Mouse (Mus musculus): Measurements from ENCODE around the gene Fam166a.

Fam166a gene

DNA sequence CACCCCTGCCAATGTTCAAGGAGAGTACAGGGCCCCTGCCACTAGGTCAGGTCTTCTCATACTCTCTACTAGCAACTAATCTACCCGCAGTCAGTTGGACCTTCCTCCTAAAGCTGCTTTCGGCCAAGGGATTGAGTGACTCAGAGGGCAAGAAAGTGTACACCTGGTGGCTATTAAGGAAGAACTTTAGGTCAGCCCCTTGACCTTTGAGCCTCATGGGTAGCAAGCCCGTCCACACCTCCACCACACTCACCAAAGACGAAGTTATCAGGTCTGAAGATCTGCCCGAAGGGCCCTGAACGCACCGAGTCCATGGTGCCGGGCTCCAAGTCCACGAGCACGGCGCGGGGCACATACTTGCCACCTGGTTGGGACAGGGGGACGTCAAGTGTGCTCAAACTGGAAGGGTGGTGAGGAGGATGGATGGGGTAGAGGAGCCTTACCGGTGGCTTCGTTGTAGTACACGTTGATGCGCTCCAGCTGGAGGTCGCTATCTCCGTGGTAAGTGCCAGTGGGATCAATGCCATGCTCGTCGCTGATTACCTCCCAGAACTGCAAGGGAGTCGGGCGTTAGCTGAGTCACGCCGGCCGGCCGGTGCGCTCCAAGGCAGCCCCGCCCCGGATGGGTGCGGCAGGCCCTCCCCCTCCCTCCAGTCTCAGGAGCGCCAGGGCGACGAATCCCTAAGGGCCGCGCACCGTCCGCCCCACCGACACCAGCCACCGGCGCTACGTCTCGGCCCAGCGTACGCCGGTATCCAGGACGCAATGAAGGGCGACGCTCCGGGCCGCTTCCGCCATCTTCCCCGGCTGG lies 5.3 kb downstream of the Fam166a start:
- peak; percentile 87 for DNase-seq (ENCODE audit: low spot score)

DNA sequence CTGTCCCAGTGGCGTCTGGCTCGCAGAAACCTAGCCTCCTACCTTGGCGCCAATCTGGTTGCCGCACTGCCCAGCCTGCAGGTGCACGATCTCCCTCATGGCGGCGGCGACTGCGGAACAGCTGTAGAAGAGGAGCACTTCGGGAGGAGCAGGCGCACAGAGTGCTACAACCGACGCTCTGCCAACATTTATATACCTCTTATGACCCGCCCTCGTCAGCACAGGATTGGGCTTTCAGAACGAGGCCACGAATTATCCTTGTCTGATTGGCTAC lies 5.9 kb downstream of the Fam166a start, which contains the start of gene Tubb4b:
Gene Tubb4b (minus strand): TSS at position 211 of the 274 bp plus-strand sequence.
- no peak for DNase-seq (ENCODE audit: low spot score)

GRCm38 (mm10) chr2:25224766-25225752 lies 6.5 kb downstream of the Fam166a start:
- DNase-seq (ENCODE audit: low spot score) = peak; percentile 100

DNA sequence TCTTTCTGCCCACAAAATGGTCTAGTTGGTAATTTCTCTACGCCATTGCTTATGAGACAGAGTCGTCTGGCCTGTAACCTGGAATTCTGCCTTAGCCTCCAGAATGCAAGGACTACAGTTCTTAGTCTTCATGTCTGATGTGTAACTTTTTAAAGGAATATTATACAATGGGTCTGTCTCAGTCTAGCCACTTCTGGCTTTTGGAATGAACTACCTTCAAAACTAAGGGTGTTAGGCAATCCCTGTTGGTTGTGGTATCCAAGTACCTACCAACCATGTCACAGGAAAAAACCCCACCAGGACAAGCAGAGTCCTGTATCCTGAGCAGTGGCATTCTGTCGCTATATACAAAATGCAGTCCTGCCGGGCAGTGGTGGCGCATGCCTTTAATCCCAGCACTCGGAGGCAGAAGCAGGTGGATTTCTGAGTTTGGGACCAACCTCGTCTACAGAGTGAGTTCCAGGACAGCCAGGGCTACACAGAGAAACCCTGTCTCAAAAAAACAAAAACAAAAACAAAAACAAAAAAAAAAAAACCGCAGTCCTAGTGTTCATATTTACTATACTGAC lies 7.3 kb downstream of the Fam166a start:
- DNase-seq (ENCODE audit: low spot score) = no peak

GRCm38 (mm10) chr2:25226864-25227263 lies 8.3 kb downstream of the Fam166a start:
- no peak for DNase-seq (ENCODE audit: low spot score)

DNA sequence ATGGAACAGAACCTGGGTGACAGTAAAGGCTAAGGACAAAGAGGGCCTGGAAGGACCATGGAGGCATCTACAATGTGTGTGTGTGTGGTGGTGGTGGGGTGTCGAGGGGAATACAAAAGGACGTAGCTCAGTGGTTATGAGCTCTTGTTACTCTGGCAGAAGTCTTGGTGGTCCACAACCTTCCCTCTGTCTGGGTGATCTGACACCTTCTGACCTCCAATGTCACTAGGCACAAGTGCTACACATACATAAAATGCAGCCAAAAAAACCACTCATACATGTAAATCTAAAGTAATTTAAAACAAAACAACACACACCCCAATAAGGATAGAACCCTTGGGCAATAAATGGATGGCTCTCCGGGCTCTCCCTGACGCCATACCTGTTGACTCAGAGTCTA lies 8.9 kb downstream of the Fam166a start:
- DNase-seq (ENCODE audit: low spot score) = no peak

DNA sequence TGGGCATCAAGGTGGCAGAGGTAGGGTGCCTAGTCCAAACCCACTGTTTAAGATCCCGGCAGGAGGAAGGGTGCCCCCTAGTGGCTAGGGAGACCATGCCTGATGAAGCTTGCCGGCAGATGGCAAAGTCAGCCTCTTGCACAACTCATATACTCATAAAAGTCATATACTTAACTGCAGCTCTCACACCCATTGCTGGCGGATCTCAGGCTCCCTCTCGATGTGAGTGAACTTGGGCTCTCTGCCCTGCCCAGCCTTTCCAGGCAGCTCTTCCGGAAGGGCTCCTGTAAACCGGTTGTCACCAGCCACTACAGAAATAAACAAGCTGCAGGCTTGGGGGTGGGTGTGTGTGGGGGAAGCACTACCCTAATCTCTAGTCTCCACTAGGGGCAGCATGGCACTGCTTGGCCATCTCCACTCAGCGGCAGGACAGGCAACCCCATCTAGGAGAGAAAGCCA lies 9.9 kb downstream of the Fam166a start:
- DNase-seq (ENCODE audit: low spot score) = peak; percentile 95

GRCm38 (mm10) chr2:25228995-25229530 lies 10.5 kb downstream of the Fam166a start:
- no peak for DNase-seq (ENCODE audit: low spot score)

- no peak for DNase-seq (ENCODE audit: low spot score)
Observed at GRCm38 (mm10) chr2:25229582-25229981, 11.0 kb downstream of the Fam166a start.

DNA sequence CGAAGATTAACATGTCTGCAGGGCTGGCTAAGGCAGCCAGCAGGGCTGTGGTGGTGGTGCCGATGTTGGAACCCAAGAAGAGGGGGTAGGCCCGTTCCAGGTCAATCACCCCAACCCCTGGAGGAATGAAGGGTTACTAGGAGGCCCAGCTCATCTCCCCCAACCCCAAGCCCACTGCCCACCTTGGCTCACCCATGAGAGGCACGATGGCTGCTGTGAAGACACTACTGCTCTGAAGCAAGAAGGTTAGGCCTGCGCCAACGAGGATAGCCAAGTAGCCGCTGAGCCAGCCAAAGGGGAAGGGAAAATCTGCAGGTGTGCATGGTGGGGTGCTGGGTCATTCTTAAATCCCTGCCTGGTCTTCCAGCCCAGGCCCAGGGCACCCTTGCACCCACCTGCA lies 12.0 kb downstream of the Fam166a start:
- no peak for DNase-seq (ENCODE audit: low spot score)

DNA sequence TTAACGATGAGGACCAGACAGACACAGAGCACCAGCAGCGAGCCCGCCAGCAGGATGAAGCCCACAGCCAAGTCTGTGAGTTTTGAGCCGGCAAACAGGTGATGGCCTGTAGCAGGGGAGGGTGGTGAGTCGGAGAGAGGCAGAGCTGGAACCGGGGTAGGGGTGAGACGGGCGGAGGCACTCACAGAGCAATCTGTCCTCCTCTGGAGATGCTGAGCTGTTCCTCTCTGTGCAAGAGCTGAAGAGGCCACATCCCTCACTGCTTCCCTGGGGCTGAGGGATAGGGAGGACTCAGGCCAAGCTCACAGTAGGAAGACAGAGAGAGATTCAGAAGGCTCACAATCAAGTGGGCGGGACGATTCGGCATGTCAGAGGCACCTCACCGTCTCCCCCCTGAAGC lies 12.5 kb downstream of the Fam166a start:
- no peak for DNase-seq (ENCODE audit: low spot score)

DNA sequence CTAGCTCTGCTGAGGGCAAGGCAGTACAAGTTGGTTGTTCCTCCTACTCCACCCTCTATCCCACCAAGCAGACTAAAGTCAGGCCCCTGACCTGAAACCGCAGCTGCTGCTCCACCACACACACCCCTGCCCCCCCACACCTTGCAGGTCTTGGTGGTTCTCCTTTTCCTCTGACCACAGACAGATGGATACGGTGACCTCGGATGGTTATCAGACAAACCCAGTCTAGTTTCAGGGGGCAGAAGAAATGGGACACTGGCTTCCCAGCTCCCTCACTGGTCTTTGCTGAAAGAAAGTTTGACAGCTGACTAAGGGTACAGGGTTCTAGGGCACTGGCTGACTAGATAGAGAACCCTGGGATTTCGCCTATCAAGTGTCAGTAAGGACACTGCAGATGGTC lies 14.9 kb downstream of the Fam166a start:
- DNase-seq (ENCODE audit: low spot score) = no peak

GRCm38 (mm10) chr2:25234050-25234449 lies 15.5 kb downstream of the Fam166a start, which contains the start of gene Slc34a3:
Slc34a3 (minus strand) TSS chr2:25234364.
- DNase-seq (ENCODE audit: low spot score) = no peak

DNA sequence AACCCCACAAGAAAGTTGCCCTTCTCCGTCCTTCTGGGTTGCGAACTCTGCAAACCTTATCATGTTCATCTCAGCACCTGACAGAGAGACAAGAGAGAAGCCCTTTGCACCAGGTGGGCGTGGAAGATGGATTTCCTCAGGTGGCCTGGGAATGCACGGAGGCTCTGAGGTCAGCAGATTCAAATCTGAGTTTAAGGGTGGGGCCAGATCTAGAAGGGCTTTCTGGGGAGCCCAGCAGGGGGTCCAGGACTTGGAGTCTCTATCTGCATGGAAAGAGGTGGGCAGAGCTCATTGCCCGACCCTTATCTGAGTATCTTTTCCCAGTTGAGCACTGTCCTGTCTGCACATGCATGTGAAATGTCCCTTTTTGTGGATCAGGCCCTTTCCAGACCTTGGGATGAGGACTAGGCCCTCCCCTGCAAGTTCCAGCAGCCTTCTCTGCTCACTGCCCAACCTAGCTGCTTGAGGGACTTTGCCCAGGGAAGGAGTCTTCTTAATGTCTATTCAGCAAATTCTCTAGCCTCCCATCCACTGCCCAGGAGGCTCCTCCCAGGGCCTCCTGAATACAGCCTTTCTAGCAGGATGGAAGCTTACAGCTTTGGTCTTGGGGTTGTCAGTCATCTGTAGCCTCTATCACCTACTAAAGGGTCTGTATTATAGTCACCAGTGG lies 16.1 kb downstream of the Fam166a start:
- DNase-seq (ENCODE audit: low spot score) = no peak

GRCm38 (mm10) chr2:25236614-25237013 lies 18.1 kb downstream of the Fam166a start, which contains the start of gene Rnf224:
Rnf224 (minus strand) TSS chr2:25236787.
- DNase-seq (ENCODE audit: low spot score) = no peak

GRCm38 (mm10) chr2:25237522-25237921 lies 19.0 kb downstream of the Fam166a start:
- peak; percentile 79 for DNase-seq (ENCODE audit: low spot score)

- DNase-seq (ENCODE audit: low spot score) = no peak
Observed at GRCm38 (mm10) chr2:25238106-25238505, 19.6 kb downstream of the Fam166a start.

GRCm38 (mm10) chr2:25239766-25240165 lies 21.2 kb downstream of the Fam166a start:
- no peak for DNase-seq (ENCODE audit: low spot score)

DNA sequence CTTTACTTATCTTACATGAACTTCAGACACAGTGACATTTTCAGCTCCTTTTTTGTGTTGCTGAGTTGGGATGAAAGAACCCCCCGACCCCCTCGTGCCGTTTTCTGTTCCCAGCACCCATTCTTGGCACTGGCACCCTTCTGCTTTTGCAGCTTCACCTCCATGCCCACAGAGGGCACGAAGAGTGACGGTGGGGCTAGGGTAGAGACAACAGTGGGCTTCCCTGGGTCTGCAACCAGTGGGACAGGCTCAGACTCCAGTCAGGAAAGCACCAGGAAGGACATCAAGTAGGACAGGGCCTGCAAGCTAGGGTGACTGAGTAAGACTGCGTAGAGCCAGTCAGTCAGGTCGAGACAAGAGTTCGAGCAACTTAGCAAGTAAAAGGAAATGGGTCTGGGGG lies 21.8 kb downstream of the Fam166a start:
- DNase-seq (ENCODE audit: low spot score) = no peak

- peak; percentile 80 for DNase-seq (ENCODE audit: low spot score)
Observed at GRCm38 (mm10) chr2:25240723-25241437, 22.3 kb downstream of the Fam166a start.

DNA sequence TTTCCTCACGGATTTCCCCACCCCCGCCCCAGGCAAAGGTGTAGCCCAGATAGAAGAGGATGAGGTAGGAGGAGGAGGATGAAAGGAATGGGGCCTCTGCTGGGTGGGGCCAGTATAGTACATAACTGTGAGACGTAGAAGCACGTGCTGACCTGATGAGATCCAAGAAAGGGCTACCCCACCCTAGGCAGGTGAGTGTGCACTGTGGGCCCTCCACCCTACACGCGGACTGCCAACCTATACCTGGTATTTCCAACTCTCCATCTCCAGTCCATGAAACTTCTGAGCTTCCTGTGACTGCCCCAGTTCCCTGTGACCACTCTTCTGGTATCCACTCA lies 22.9 kb downstream of the Fam166a start:
- DNase-seq (ENCODE audit: low spot score) = no peak

Data from lung, postnatal 25 days (tissue).